Mouse (Mus musculus) ES-Bruce4 (cell line): ENCODE data around the gene Cdh15. TPM values are rescaled to one million over a fixed set of nuclear protein-coding genes. Genes with fewer than 3 reads are reported as not detected.
A peak's percentile ranks its signal among the peaks of the same experiment; 100 is the strongest.

Experiments
- H3K27ac ChIP-seq: 2 replicates; pipeline ENCODE4 v1.5.1; 2012; ENCODE audit warnings: low read length, inconsistent platforms; ENCODE audit not compliant: insufficient read depth
- H3K27me3 ChIP-seq: 2 replicates; pipeline ENCODE4 v1.6.1; 2012; ENCODE audit warnings: mild to moderate bottlenecking, low read length, inconsistent platforms; ENCODE audit not compliant: control insufficient read depth, poor library complexity, insufficient read depth, severe bottlenecking
- H3K36me3 ChIP-seq: 2 replicates; pipeline ENCODE4 v1.6.1; 2012; ENCODE audit warnings: inconsistent platforms, mild to moderate bottlenecking, low read length, moderate library complexity; ENCODE audit not compliant: control insufficient read depth, poor library complexity, insufficient read depth, severe bottlenecking
- H3K4me1 ChIP-seq: one replicate; pipeline ENCODE4 v1.8.1; 2011; ENCODE audit warnings: low read length; ENCODE audit not compliant: control insufficient read depth, insufficient read depth
- H3K4me3 ChIP-seq: 2 replicates; pipeline ENCODE4 v1.5.1; 2011; ENCODE audit warnings: low read depth, mild to moderate bottlenecking, low read length
- H3K9ac ChIP-seq: 2 replicates; pipeline ENCODE4 v1.6.1; 2012; ENCODE audit warnings: low read depth, mild to moderate bottlenecking, inconsistent platforms; ENCODE audit not compliant: poor library complexity, severe bottlenecking
- H3K9me3 ChIP-seq: replicated peaks from 2 replicates; pipeline ENCODE4 v1.6.1; 2012; ENCODE audit warnings: mild to moderate bottlenecking, low read length, inconsistent platforms; ENCODE audit not compliant: control insufficient read depth, poor library complexity, insufficient read depth, severe bottlenecking
- CTCF ChIP-seq: IDR thresholded peaks from one replicate; pipeline ENCODE4 v1.8.1; 2011; ENCODE audit warnings: low read depth, low read length
- EP300 ChIP-seq: IDR thresholded peaks from 2 replicates; pipeline ENCODE4 v1.6.1; 2011; ENCODE audit warnings: low read depth, low read length; ENCODE audit not compliant: insufficient read depth
- POLR2A ChIP-seq: IDR thresholded peaks from one replicate; pipeline ENCODE4 v1.8.1; 2011; ENCODE audit warnings: low read length; ENCODE audit not compliant: insufficient read depth
- polyA plus RNA-seq: library from polyadenylated mRNA; stranded (reverse); fragments of >200 nt; gene quantifications from 2 replicates; pipeline ENCODE4 v1.2.4, GENCODE M21; 2011; ENCODE audit warnings: low read depth; ENCODE audit not compliant: missing spikeins, insufficient read depth, insufficient read length

The Cdh15 gene
- polyA plus RNA-seq, 1 experiment = 0.36 TPM

DNA sequence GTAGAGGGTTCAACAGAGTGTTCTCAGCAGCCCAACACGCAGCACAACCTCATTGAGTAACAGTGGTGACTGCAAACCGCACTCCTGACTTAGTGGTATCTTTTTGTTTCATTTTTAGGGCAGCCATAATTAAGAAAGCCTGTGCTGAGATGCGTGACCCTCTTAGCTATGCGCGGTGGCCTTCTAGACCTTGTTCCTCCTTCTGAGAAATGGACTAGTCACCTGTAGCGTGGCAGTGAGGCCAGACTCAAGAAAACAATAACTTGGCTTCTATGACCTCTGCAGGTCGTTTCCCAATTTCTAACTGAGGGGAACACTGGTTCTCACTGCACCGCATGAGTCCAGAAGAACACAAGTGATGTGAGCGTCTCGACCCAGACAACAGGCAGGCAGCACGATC is 56.7 kb downstream of the Cdh15 start:
- no peaks in the 10 kb centered on the region for H3K9me3 ChIP-seq
- no peak overlapping the region for H3K9ac ChIP-seq
- H3K36me3 ChIP-seq = peaks cover 20% of the 10 kb centered on the region
- no peak for TF ChIP-seq CTCF
- H3K4me3 ChIP-seq = no peak overlapping the region
- H3K27me3 ChIP-seq = no peaks in the 10 kb centered on the region
- peaks cover 4% of the 10 kb centered on the region for H3K4me1 ChIP-seq
- peak overlapping the region; percentile 56 for H3K27ac ChIP-seq

DNA sequence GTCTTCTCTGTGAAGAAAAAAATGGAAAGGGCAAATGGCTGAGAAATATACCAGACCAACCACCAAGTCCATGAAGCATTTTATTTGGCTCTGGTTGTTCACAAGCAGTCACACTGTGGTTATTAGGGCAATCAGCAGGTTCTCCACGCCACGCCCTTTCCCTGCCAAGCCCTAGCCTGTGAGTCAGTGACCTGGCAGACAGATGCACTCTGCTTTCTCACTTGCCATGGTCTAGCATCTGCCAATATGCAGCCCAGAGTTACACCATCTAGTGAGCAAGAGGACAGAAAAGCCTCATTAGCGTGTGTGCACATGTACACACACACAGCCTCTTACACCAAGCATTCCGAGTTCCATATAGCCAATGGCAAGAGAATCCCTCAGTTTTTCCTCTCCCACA is 57.6 kb downstream of the Cdh15 start:
- Histone ChIP-seq H3K27ac (no peak overlapping the region), H3K9ac (no peak overlapping the region), H3K36me3 (peaks cover 13% of the 10 kb centered on the region), H3K9me3 (no peaks in the 10 kb centered on the region), H3K27me3 (no peaks in the 10 kb centered on the region), H3K4me1 (peaks cover 4% of the 10 kb centered on the region), H3K4me3 (no peak overlapping the region)
- no peak for TF ChIP-seq EP300
- no peak for TF ChIP-seq CTCF

DNA sequence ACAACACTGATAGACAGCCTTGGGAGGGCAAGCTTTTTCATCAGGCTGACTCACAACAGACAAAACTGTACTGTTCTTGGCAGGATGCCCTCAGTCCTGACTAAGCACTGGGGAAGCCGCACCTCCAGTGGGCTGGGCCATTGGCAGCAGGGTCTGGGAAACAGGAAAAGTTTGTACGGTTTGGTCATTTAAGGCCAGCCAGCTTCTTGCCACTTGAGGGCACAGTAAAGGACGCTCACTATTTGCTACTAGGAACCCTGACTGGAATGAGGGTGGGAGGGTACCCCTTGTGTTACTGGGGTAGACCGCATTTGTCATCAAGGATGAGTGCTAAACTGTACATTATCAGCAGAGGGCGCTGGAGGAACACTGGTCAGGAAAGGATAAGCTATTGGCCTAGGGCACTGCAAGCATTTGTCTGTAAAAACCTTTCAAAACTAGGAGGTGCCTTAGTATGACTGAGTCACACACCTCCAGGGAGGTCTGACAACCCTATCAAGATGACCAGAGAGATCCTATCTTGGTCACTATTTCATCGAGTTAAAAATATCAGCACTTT is 58.8 kb downstream of the Cdh15 start:
- Histone ChIP-seq H3K27me3 (no peaks in the 10 kb centered on the region), H3K4me1 (peaks cover 4% of the 10 kb centered on the region), H3K9ac (no peak overlapping the region), H3K4me3 (no peak overlapping the region), H3K9me3 (no peaks in the 10 kb centered on the region), H3K27ac (no peak overlapping the region), H3K36me3 (peaks cover 13% of the 10 kb centered on the region)
- no peak for TF ChIP-seq POLR2A
- peak; percentile 25 for TF ChIP-seq CTCF

DNA sequence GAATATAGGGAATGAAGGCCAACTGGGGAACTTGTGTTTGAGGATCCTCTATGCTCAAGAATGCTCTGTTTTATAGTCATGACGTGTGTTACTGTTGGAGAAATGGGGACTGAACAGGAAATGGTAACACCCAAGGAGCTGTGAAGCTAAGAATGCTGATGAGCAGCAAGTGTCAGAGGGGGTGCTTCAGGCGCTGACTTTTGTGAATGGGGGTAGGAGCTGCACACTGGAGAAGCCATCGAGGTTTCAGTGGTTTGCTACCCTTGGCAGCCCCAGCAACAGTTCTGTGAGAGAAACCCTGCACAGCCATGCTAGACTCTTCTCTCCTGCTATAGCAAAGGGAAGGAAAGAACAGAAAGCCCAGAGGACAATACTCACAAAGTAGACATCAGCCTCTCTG is 64.4 kb downstream of the Cdh15 start:
- no peak overlapping the region for H3K27ac ChIP-seq
- no peak overlapping the region for H3K4me3 ChIP-seq
- H3K4me1 ChIP-seq = no peaks in the 10 kb centered on the region
- no peaks in the 10 kb centered on the region for H3K27me3 ChIP-seq
- peaks cover 44% of the 10 kb centered on the region for H3K36me3 ChIP-seq
- no peak for TF ChIP-seq EP300
- no peak for TF ChIP-seq POLR2A
- H3K9ac ChIP-seq = no peak overlapping the region
- H3K9me3 ChIP-seq = no peaks in the 10 kb centered on the region

DNA sequence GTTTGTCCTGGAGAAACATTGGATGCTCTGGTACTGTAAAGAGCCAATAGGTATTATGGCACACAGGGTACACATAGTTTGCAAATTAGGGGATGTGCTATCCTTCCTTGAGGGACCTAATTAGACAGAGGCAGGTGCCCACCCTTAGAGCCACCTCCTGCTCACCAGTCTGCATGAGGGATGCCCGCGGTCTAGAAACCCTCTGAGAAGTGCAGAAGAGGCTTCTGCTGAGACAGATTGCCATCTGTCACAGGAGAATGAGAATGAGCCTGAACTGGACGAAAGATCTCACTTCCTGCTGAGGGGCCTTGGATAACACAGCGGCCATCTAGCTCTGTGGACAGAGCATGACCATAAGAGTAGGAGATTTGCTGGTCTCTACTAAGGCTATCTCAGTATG is 65.1 kb downstream of the Cdh15 start:
- H3K27me3 ChIP-seq = no peaks in the 10 kb centered on the region
- TF ChIP-seq POLR2A = no peak
- no peak overlapping the region for H3K9ac ChIP-seq
- no peak overlapping the region for H3K4me3 ChIP-seq
- H3K36me3 ChIP-seq = peaks cover 38% of the 10 kb centered on the region
- H3K9me3 ChIP-seq = no peaks in the 10 kb centered on the region
- no peak overlapping the region for H3K27ac ChIP-seq
- H3K4me1 ChIP-seq = no peaks in the 10 kb centered on the region

DNA sequence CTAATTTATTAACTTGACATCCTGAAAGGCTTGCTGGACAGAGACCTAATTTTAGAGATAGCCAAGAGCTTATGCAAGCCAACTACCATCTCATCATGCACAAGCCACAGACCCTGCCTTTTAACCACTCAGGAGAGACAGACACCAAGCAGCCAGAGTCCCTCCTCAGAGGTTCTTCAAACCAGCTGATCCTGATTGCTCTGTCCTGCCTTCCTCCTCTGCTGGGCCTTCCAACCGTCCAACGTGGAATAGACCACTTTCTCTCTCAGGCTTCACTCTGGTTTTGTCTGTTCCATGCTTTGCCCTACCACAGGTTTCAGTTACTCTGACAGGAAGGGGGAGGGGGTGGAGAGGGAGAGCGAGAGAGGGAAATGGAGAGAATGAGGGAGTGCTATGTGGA is 69.0 kb downstream of the Cdh15 start:
- no peaks in the 10 kb centered on the region for H3K4me1 ChIP-seq
- TF ChIP-seq CTCF = no peak
- no peaks in the 10 kb centered on the region for H3K27me3 ChIP-seq
- H3K9ac ChIP-seq = no peak overlapping the region
- no peak overlapping the region for H3K27ac ChIP-seq
- H3K4me3 ChIP-seq = no peak overlapping the region
- H3K9me3 ChIP-seq = no peaks in the 10 kb centered on the region
- H3K36me3 ChIP-seq = peaks cover 30% of the 10 kb centered on the region

Other genes starting within 250 kb of the Cdh15 start
- 11.9 and 12.8 TPM in 2 replicates for gene Galns, start 236.5 kb upstream of the Cdh15 start, polyA plus RNA-seq
- 19.3 and 30.5 TPM in 2 replicates for gene Trappc2l, start 236.3 kb upstream of the Cdh15 start, polyA plus RNA-seq
- gene Pabpn1l, start 225.2 kb upstream of the Cdh15 start, polyA plus RNA-seq = not detected in 2 replicates
- 0.17 and 0.42 TPM in 2 replicates for gene Cbfa2t3, start 148.9 kb upstream of the Cdh15 start, polyA plus RNA-seq
- gene Acsf3, start 72.5 kb upstream of the Cdh15 start, polyA plus RNA-seq = 9.7 and 11.4 TPM in 2 replicates
- gene Ankrd11, start 194.3 kb downstream of the Cdh15 start, polyA plus RNA-seq = 146 and 148 TPM in 2 replicates
- gene Spg7, start 215.0 kb downstream of the Cdh15 start, polyA plus RNA-seq = 79.3 and 99.6 TPM in 2 replicates